Mouse (Mus musculus): Measurements from ENCODE around the gene Chst10. TPM values are rescaled to one million over a fixed set of nuclear protein-coding genes. Genes with fewer than 3 reads are reported as not detected.

Chst10 gene
- total and polyA plus RNA-seq, 3 experiments: 5.1 to 9.5 (median 7.3) TPM

DNA sequence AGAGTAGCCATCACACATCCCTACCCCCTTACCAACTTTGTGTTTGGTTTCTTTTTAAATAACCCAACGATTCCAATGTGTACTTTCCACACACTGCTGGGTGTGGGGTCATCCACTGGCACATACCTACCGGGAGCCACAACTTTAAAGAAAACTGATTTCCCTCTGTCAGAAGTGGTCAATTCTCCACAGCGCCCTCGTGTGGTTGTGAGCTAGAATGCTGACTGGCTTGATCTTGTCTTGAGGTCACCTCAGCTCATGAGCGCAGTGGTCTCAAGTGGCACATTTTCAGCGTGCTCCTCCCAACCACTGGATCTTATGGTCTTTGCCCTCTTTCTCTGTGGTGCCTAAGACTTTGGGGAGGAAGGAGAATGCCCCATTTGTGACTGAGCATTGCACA, 38.8 kb upstream of the Chst10 start:
- H3K4me2 ChIP-seq (ENCODE audit: insufficient read depth, low read depth, poor library complexity, severe bottlenecking): no peak overlapping the region
- H3K9ac ChIP-seq (ENCODE audit: insufficient read depth, low read depth): no peak overlapping the region
- in situ Hi-C loops (cut with MboI; ENCODE audit: low pct_ligation_motif_present, low pct_unique_long_range_greater_than_20kb, low sequenced_read_pairs): loop anchor here (10.0 kb wide), 1 partner anchor 72 kb away; no protein-coding TSS in a partner anchor
- dilution Hi-C loops (cut with MboI; ENCODE audit: extremely low pct_ligation_motif_present, extremely low pct_unique_long_range_greater_than_20kb, low sequenced_read_pairs): no loop called here
- H3K4me1 ChIP-seq (ENCODE audit: control insufficient read depth in 1 of 2, insufficient read depth in 2 of 2): no peaks in the 10 kb centered on the region
- H3K79me2 ChIP-seq (replicated peaks; ENCODE audit: control insufficient read depth, extremely low read depth, insufficient read depth, poor library complexity, severe bottlenecking): no peaks in the 10 kb centered on the region
- peaks cover 1% of the 10 kb centered on the region for H3K27me3 ChIP-seq (replicated peaks)
- DNase-seq (ENCODE audit: extremely low read depth): peak; percentile 71
- peak; percentile 70; the same call in 1 of the 2 replicates for TF ChIP-seq MAFK (IDR thresholded peaks at IDR 0.05; ENCODE audit: insufficient replicate concordance, low read length)
- TF ChIP-seq MAX (IDR thresholded peaks at IDR 0.05; ENCODE audit: low read length): no peak
- TF ChIP-seq HCFC1 (IDR thresholded peaks at IDR 0.05; ENCODE audit: low read depth, low read length): no peak
- no peak for TF ChIP-seq E2F4 (IDR thresholded peaks at IDR 0.05; ENCODE audit: insufficient replicate concordance, low read depth, low read length)
- TF ChIP-seq ZKSCAN1 (IDR thresholded peaks at IDR 0.05; ENCODE audit: borderline replicate concordance, low read depth, low read length): no peak
- TF ChIP-seq SMC3 (IDR thresholded peaks at IDR 0.05; ENCODE audit: low read depth, low read length): peak; percentile 71
- peak; percentile 40 for TF ChIP-seq RAD21 (IDR thresholded peaks at IDR 0.05; ENCODE audit: low read depth, low read length)
- no peak for TF ChIP-seq MEF2A (IDR thresholded peaks at IDR 0.05; ENCODE audit: borderline replicate concordance, low read depth, low read length)
- TF ChIP-seq CTCF (conservative IDR thresholded peaks at IDR 0.05 in 1 of 2, IDR thresholded peaks at IDR 0.05 in 1 of 2; ENCODE audit: low read depth in 2 of 2, low read length in 2 of 2): peak; percentile 83 to 96
- no peaks in the 10 kb centered on the region for H3K36me3 ChIP-seq (replicated peaks in 1 of 2; ENCODE audit: control insufficient read depth in 1 of 2, insufficient read depth in 1 of 2, low read length in 1 of 2)
- no peaks in the 10 kb centered on the region for H3K9me3 ChIP-seq (replicated peaks; ENCODE audit: low read length)
- no peak overlapping the region for H3K27ac ChIP-seq (ENCODE audit: insufficient read depth, low read depth)
- no peak overlapping the region for H3K4me3 ChIP-seq (replicated peaks in 1 of 3; ENCODE audit: low read depth in 2 of 3, low read length in 2 of 3, poor library complexity in 1 of 3)

- H3K27me3 ChIP-seq (replicated peaks): peaks cover 1% of the 10 kb centered on the region
- H3K9me3 ChIP-seq (replicated peaks; ENCODE audit: low read length): no peaks in the 10 kb centered on the region
- H3K79me2 ChIP-seq (replicated peaks; ENCODE audit: control insufficient read depth, extremely low read depth, insufficient read depth, poor library complexity, severe bottlenecking): no peaks in the 10 kb centered on the region
- H3K4me1 ChIP-seq (ENCODE audit: control insufficient read depth in 1 of 2, insufficient read depth in 2 of 2): no peaks in the 10 kb centered on the region
- TF ChIP-seq RAD21 (IDR thresholded peaks at IDR 0.05; ENCODE audit: low read depth, low read length) (peak; percentile 58), ELF1 (IDR thresholded peaks at IDR 0.05; ENCODE audit: low read depth, low read length) (no peak), SMC3 (IDR thresholded peaks at IDR 0.05; ENCODE audit: low read depth, low read length) (peak; percentile 58), CTCF (conservative IDR thresholded peaks at IDR 0.05 in 1 of 2, IDR thresholded peaks at IDR 0.05 in 1 of 2; ENCODE audit: low read depth in 2 of 2, low read length in 2 of 2) (peak; percentile 69 to 76)
- H3K9ac ChIP-seq (ENCODE audit: insufficient read depth, low read depth): no peak overlapping the region
- no peak overlapping the region for H3K4me3 ChIP-seq (replicated peaks in 1 of 3; ENCODE audit: low read depth in 2 of 3, low read length in 2 of 3, poor library complexity in 1 of 3)
- dilution Hi-C loops (cut with MboI; ENCODE audit: extremely low pct_ligation_motif_present, extremely low pct_unique_long_range_greater_than_20kb, low sequenced_read_pairs) (no loop called here), in situ Hi-C loops (cut with MboI; ENCODE audit: low pct_ligation_motif_present, low pct_unique_long_range_greater_than_20kb, low sequenced_read_pairs) (loop anchor here (10.0 kb wide), 1 partner anchor 70 kb away; no protein-coding TSS in a partner anchor)
- peak; percentile 37 for DNase-seq (ENCODE audit: extremely low read depth)
- H3K36me3 ChIP-seq (replicated peaks in 1 of 2; ENCODE audit: control insufficient read depth in 1 of 2, insufficient read depth in 1 of 2, low read length in 1 of 2): no peaks in the 10 kb centered on the region
- no peak overlapping the region for H3K27ac ChIP-seq (ENCODE audit: insufficient read depth, low read depth)
- H3K4me2 ChIP-seq (ENCODE audit: insufficient read depth, low read depth, poor library complexity, severe bottlenecking): no peak overlapping the region
Measured at GRCm38 (mm10) chr1:38934668-38935067, 36.7 kb upstream of the Chst10 start.

DNA sequence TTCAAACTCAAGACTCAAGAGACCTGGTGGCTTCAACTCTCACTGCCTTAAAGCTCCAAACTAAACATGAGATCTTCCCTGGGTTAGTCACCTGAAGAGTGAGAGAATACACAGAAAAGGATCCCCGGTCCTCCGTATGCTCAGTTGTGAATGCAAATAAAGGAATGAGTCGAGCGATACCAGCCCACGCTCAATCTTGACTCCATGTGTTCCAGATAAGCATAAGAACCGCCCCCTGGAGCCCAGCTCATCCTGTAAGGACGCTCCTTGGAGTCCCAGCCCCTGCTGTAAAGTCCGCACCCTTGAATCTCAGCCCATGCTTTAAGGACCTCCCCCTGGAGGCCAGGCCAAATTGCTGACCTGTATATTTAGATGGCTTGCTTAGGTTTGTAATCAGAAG, 32.8 kb upstream of the Chst10 start:
- Histone ChIP-seq H3K4me3 (replicated peaks in 1 of 3; ENCODE audit: low read depth in 2 of 3, low read length in 2 of 3, poor library complexity in 1 of 3) (no peak overlapping the region), H3K9me3 (replicated peaks; ENCODE audit: low read length) (no peaks in the 10 kb centered on the region), H3K27ac (ENCODE audit: insufficient read depth, low read depth) (no peak overlapping the region), H3K4me2 (ENCODE audit: insufficient read depth, low read depth, poor library complexity, severe bottlenecking) (0 out of 2 replicates have a peak overlapping the region, but pooled peaks have one; percentile 22), H3K27me3 (replicated peaks) (no peaks in the 10 kb centered on the region), H3K36me3 (replicated peaks in 1 of 2; ENCODE audit: control insufficient read depth in 1 of 2, insufficient read depth in 1 of 2, low read length in 1 of 2) (no peaks in the 10 kb centered on the region), H3K4me1 (ENCODE audit: control insufficient read depth in 1 of 2, insufficient read depth in 2 of 2) (no peaks in the 10 kb centered on the region), H3K79me2 (replicated peaks; ENCODE audit: control insufficient read depth, extremely low read depth, insufficient read depth, poor library complexity, severe bottlenecking) (no peaks in the 10 kb centered on the region), H3K9ac (ENCODE audit: insufficient read depth, low read depth) (no peak overlapping the region)
- DNase-seq (ENCODE audit: extremely low read depth): no peak
- dilution Hi-C loops (cut with MboI; ENCODE audit: extremely low pct_ligation_motif_present, extremely low pct_unique_long_range_greater_than_20kb, low sequenced_read_pairs) (no loop called here), in situ Hi-C loops (cut with MboI; ENCODE audit: low pct_ligation_motif_present, low pct_unique_long_range_greater_than_20kb, low sequenced_read_pairs) (loop anchor here (10.0 kb wide), 1 partner anchor 66 kb away; no protein-coding TSS in a partner anchor)
- TF ChIP-seq ZNF384 (IDR thresholded peaks at IDR 0.05; ENCODE audit: low read depth, low read length) (no peak), GABPA (IDR thresholded peaks at IDR 0.05; ENCODE audit: insufficient replicate concordance, low read depth, low read length) (no peak), USF2 (conservative IDR thresholded peaks at IDR 0.05; ENCODE audit: low read depth, low read length) (no peak), MAZ (IDR thresholded peaks at IDR 0.05; ENCODE audit: low read depth, low read length) (no peak), SMC3 (IDR thresholded peaks at IDR 0.05; ENCODE audit: low read depth, low read length) (no peak), MXI1 (IDR thresholded peaks at IDR 0.05; ENCODE audit: low read depth, low read length) (no peak), CHD1 (IDR thresholded peaks at IDR 0.05; ENCODE audit: low read depth, low read length) (no peak), E2F4 (IDR thresholded peaks at IDR 0.05; ENCODE audit: insufficient replicate concordance, low read depth, low read length) (no peak), TCF12 (IDR thresholded peaks at IDR 0.05; ENCODE audit: low read depth, low read length) (no peak), ZMIZ1 (IDR thresholded peaks at IDR 0.05; ENCODE audit: low read depth, low read length) (no peak), KAT2A (IDR thresholded peaks at IDR 0.05; ENCODE audit: insufficient replicate concordance, low read length) (no peak), ETS1 (conservative IDR thresholded peaks at IDR 0.05; ENCODE audit: low read depth, low read length) (no peak), CTCF (conservative IDR thresholded peaks at IDR 0.05 in 1 of 2, IDR thresholded peaks at IDR 0.05 in 1 of 2; ENCODE audit: low read depth in 2 of 2, low read length in 2 of 2) (no peak), RCOR1 (conservative IDR thresholded peaks at IDR 0.05; ENCODE audit: low read depth, low read length) (no peak), JUND (conservative IDR thresholded peaks at IDR 0.05; ENCODE audit: low read depth, low read length) (no peak), IRF4 (IDR thresholded peaks at IDR 0.05; ENCODE audit: low read depth, low read length) (no peak), ELF1 (IDR thresholded peaks at IDR 0.05; ENCODE audit: low read depth, low read length) (no peak), SIN3A (IDR thresholded peaks at IDR 0.05; ENCODE audit: low read length) (no peak)

Data from CH12.LX (cell line).